Mouse (Mus musculus) hematopoietic stem cell, adult 5-6 weeks (primary cell): ENCODE measurements at regions not wholly inside any gene's neighbourhood (a gene's known extent, or its start where the extent isn't known, plus 50 kb on each side); places are given as distances from the start of the nearest gene placed in this dataset.
A peak's percentile ranks its signal among the peaks of the same experiment; 100 is the strongest.
"Not testable (repeated sequence)": the region's sequence is repeated elsewhere in the genome, so short reads cannot be mapped to it uniquely, and the experiment has no call there.

Experiments
- ATAC-seq, 2 experiments: fragments of 125-278 bp in 1 of 2; replicated peaks in 1 of 2; 2 replicates each; pipeline ENCODE4 v1.8.0; 2016 to 2017; ENCODE audit warnings: inconsistent platforms in 2 of 2, mild to moderate bottlenecking in 2 of 2, moderate number of reproducible peaks in 2 of 2, low read depth in 1 of 2, moderate TSS enrichment in 1 of 2; ENCODE audit not compliant: low FRiP score in 2 of 2, poor library complexity in 2 of 2, severe bottlenecking in 2 of 2, insufficient read depth in 1 of 2, low TSS enrichment in 1 of 2

GRCm38 (mm10) chr9:94200892-94201291, 337.0 kb downstream of the 1190002N15Rik start:
- ATAC-seq: no peak

GRCm38 (mm10) chr9:94199864-94200263, 338.0 kb downstream of the 1190002N15Rik start:
- ATAC-seq: no peak

GRCm38 (mm10) chr9:94191083-94191482, 346.8 kb downstream of the 1190002N15Rik start:
- no peak for ATAC-seq

GRCm38 (mm10) chr9:94189872-94190800, 347.7 kb downstream of the 1190002N15Rik start:
- ATAC-seq: no peak

GRCm38 (mm10) chr9:94188124-94188523, 349.8 kb downstream of the 1190002N15Rik start:
- no peak for ATAC-seq

GRCm38 (mm10) chr9:94169905-94170612, 367.8 kb downstream of the 1190002N15Rik start:
- no peak for ATAC-seq

- ATAC-seq: no peak
Measured at GRCm38 (mm10) chr9:94163671-94164070, 374.2 kb downstream of the 1190002N15Rik start.

GRCm38 (mm10) chr9:94155581-94155980, 382.3 kb downstream of the 1190002N15Rik start:
- no peak for ATAC-seq

- no peak for ATAC-seq
Measured at GRCm38 (mm10) chr9:94148474-94148873, 389.4 kb downstream of the 1190002N15Rik start.

GRCm38 (mm10) chr9:94146787-94147186, 391.1 kb downstream of the 1190002N15Rik start:
- peak in 1 of 2 experiments; percentile 59; a peak in 2 of 4 replicates for ATAC-seq

GRCm38 (mm10) chr9:94136444-94136843, 401.4 kb downstream of the 1190002N15Rik start:
- ATAC-seq: peak; percentile 59 to 75

GRCm38 (mm10) chr9:94133682-94134081, 404.2 kb downstream of the 1190002N15Rik start:
- no peak for ATAC-seq

- no peak for ATAC-seq
Measured at GRCm38 (mm10) chr9:94131367-94131766, 406.5 kb downstream of the 1190002N15Rik start.

GRCm38 (mm10) chr9:94116961-94117360, 420.9 kb downstream of the 1190002N15Rik start:
- ATAC-seq: no peak

- ATAC-seq: not testable (repeated sequence)
Measured at GRCm38 (mm10) chr9:94107701-94108100, 430.2 kb downstream of the 1190002N15Rik start.

- ATAC-seq: no peak
Measured at GRCm38 (mm10) chr9:94104669-94105068, 433.2 kb downstream of the 1190002N15Rik start.

- no peak for ATAC-seq
Measured at GRCm38 (mm10) chr9:94101958-94102357, 435.9 kb downstream of the 1190002N15Rik start.

- ATAC-seq: no peak
Measured at GRCm38 (mm10) chr9:94094800-94095199, 443.1 kb downstream of the 1190002N15Rik start.
